Mouse (Mus musculus) mesoderm, embryonic 11.5 days (tissue): ENCODE measurements at regions not wholly inside any gene's neighbourhood (a gene's known extent, or its start where the extent isn't known, plus 50 kb on each side); places are given as distances from the start of the nearest gene placed in this dataset.

Experiments
- DNase-seq: peaks from one replicate; pipeline ENCODE4 v3.0.0-alpha.2; 2012; ENCODE audit warnings: low read depth, low spot score

GRCm38 (mm10) chr8:113250264-113250663, 385.1 kb upstream of the Mon1b start:
- DNase-seq: no peak

DNA sequence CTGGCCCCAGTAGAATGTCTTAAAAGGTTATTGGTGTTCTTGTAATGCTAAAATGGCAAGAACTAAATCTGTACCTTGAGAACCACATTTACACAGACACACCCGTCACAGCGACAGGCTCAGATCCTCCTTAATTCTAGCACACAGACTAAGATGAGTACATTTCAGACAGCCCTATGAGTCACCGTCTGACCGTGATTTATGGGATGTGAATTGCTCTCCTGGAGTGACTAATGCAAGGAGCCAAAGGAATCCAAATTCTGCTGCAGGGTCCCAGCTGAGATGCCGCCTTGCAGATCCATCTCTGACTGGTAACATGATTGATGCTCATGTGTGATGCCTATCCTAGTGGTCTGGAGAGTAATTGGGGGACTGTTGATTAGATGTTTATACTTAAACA, 381.3 kb upstream of the Mon1b start:
- DNase-seq: peak; percentile 54

GRCm38 (mm10) chr8:113259477-113259876, 375.9 kb upstream of the Mon1b start:
- DNase-seq: no peak

GRCm38 (mm10) chr8:113263296-113263695, 372.1 kb upstream of the Mon1b start:
- no peak for DNase-seq

GRCm38 (mm10) chr8:113271262-113271661, 364.1 kb upstream of the Mon1b start:
- DNase-seq: no peak

DNA sequence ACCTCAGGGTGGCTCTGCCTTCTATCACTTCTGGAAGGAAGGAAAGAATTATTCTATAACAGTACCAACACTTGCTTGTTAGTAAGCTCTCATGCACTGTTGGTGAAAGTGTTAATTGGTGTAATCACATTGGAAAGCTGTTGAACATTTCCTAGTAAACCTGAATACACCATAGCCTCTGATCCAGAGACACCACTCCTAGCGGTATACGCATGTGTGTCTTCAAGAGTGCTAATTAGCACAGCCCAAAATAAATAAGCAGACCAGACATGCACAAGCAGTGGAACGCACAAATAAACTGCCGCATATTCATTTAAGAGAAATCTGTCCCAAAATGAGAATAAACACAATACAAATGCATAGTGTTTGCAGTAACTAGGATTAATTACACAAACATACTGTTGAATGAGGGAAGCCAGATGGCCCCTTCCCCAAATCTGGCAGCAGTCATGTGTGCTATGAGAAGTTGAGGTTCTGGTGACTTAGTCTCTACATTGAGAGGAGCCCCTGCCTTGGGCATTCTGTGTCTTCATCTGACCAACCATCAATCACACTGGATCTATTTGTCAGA, 335.0 kb upstream of the Mon1b start:
- no peak for DNase-seq

DNA sequence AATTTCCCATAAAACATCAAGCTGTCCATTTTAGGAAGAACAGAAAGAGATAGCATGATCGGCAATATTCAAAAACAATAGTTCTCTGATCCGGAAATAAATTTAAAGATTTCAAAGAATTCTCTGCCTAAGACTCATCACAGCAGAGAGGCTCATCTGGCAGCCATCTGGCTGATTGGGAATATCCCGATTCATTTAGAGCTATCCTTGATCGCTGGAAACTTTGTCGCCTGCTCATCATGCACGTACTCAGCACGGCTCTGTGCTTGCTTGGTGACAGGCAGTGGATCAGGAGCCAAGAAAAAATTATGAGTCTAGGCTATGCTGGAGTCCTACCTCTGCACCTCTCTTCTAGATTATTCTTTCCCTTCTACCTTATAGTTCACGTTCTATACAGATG, 332.0 kb upstream of the Mon1b start:
- DNase-seq: no peak

- no peak for DNase-seq
Observed at GRCm38 (mm10) chr8:113317169-113317568, 318.2 kb upstream of the Mon1b start.

DNA sequence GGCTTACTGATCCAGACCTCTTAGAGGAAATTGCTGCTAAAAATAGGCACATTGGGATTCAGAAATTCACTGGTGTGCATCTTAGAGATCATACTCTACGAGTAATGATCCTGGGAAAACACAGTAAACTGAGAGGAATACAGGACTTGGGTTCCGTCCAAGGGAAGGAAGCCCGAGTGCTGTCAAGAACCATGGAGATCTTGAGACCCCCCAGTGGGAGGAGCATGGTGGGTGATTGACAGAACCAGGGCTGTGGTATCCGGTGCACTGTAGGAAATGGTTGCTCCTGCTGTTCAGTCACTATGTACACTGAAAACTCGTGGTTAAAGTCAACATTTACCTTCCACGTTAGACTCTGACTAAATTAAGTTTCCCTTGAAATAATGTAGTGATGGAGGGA, 303.8 kb upstream of the Mon1b start:
- DNase-seq: peak; percentile 18

DNA sequence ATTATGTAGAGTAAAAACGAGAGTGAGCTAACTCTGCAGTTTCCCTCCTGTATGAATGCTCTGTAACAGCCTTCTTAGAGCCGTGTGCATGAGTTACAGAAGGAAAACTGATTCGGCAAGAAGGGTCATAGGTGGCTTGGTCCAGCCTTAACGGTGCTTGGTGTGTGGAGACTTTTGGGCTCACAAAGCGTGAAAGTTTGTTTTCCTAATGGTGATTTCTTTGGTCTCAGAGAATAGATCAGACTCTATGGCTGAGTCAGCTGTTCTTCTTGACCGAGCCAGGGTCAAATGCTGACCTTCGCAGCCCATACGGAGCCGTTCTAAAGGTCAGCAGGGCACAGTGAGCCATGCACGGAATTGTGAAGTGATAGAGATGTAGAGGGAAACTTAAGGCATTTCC, 294.1 kb upstream of the Mon1b start:
- DNase-seq: no peak

GRCm38 (mm10) chr8:113361900-113362299, 273.5 kb upstream of the Mon1b start:
- no peak for DNase-seq

DNA sequence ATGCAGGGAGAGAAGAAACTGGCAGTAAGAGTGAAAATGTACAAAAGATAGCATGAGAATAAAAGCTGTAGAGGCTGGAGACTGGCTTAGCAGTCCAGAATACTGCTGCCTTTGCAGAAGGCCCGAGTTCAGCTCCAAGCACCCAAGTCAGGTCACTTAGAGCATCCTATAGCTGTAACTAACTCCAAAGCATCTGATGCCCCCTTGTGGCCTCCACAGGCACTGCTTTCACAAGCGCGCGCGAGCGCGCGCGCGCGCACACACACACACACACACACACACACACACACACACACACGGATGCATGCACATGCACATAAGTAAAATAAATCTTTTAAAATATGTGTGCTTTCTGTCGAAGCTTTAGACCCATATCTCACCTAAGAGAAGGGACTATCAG, 271.2 kb upstream of the Mon1b start:
- DNase-seq: no peak

GRCm38 (mm10) chr8:113383517-113383916, 251.9 kb upstream of the Mon1b start:
- DNase-seq: no peak

- DNase-seq: no peak
Observed at GRCm38 (mm10) chr8:113383974-113384373, 251.4 kb upstream of the Mon1b start.

DNA sequence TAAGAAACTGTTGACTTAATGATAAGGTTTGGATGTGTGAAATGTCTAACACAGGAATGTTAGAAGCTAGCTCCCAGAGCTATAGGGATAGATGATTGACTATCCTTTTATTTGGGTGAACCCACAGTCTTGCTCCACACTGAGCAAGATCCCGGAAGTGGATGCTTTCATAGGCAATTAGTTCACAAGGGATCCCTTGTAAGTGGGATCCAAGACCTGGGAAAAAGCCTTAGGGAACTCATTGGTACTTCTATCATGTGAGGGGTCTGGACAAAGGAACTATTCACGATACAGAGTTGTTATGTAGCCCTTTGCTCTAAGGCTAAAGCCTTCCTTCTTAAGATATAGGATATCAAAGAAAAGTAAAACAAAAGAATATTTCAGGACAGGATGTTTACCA, 245.9 kb upstream of the Mon1b start:
- DNase-seq: peak; percentile 34

GRCm38 (mm10) chr8:113390038-113390437, 245.3 kb upstream of the Mon1b start:
- DNase-seq: no peak

- no peak for DNase-seq
Observed at GRCm38 (mm10) chr8:113394319-113394718, 241.1 kb upstream of the Mon1b start.

DNA sequence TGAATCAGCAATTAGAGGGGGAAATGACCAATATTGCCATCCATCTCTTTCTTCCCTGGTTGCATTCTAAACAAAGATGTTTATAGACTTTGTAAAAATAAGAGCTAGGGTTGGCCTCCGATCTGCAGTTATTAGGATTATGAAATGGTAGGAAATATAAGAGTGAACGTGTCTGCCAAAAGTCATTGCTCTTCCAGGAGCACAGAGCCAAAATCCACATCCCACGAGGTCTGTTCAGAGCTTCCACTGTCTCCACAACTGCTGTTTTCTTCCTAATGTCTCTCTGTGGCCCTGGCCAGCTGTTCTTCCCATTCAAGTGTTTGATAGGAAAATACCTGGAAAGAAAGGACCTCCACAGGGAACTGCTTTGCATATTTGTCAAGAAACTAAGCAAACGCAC, 230.2 kb upstream of the Mon1b start:
- no peak for DNase-seq

- no peak for DNase-seq
Observed at GRCm38 (mm10) chr8:113419352-113419751, 216.0 kb upstream of the Mon1b start.

DNA sequence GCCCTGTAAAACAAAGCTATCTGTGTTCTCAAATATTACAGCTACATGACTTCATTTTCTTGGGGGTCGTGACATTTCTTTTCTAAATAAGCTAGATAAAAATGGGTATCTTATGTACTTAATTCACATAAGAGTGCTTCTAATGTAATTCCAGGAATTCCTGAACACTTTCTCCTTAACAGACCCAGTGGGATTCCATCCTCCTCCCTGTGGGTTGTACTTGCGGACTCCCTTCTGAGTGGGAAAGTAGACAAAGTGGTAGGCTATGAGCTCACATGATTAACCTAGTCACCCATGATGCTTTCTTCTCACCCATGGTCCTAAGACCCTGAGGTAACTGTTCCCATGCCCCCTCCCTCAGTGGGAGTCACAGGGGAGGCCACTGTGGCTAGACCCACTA, 212.7 kb upstream of the Mon1b start:
- no peak for DNase-seq

DNA sequence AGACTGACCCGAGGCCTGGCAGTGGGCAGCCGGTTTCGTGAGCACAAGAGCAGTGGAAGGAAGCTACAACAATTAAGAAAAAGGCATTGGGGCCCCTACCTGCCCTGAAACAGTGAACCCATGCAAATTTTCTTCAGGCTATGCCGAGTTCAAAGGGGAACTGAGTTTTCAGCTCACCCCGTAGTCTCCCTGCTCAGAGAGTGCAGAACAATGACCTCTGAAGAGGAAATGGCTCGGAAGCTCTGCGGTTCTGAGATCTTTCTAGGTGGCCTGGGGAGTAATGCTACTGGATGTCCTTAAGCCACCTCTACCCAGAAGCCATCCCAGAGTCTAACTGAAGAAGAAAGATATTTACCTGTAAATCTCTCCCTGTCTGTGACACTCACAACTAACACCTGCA, 196.3 kb upstream of the Mon1b start:
- no peak for DNase-seq

DNA sequence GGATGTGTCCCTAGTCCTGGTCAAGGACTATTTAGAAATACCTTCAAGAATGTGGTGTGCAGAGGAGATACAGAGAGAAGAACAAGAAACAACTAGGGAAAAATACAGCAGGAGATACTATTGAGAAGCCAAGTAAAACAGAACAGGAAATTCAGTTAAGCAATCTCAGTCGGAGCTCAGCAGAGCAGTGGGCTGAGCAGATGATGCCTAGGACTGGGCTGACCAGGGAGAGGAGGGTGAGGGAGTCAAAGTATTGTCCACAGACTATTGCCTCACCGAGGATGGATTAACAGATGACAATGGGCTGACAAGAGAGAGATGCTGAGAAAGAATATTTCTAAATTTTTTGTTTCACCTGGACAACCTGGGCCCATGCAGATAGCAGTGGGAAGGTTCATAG, 181.4 kb upstream of the Mon1b start:
- DNase-seq: no peak

GRCm38 (mm10) chr8:113464625-113465024, 170.8 kb upstream of the Mon1b start:
- no peak for DNase-seq

DNA sequence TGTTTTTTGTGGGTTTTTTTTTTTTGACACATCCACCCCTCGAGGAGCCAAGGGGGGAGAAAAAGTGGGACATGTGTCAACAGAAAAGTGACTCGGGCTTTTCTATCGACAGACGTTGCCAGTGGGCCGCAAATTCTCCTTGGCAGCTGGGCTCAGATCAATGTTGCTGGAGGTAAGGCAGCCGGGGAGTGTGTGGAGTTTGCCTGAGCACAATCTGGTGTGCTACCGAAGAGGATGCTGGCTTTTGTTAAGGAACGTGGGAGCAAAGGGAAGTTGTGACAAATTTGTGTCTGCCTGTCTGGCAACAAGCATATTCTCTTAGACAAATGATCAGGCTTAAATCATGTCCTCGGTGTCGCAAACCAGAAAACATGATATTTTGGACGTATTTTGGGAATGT, 170.2 kb upstream of the Mon1b start:
- DNase-seq: no peak
